Mouse (Mus musculus) forebrain, embryonic 11.5 days (tissue): Measurements from ENCODE around the gene Gm5617. TPM values are rescaled to one million over a fixed set of nuclear protein-coding genes. Genes with fewer than 3 reads are reported as not detected.
"Not testable (repeated sequence)": the region's sequence is repeated elsewhere in the genome, so short reads cannot be mapped to it uniquely, and the experiment has no call there.

Experiments
- ATAC-seq: fragments of 200-750 bp; cut with Nextera tagmentation; replicated peaks from 2 replicates; pipeline ENCODE4 v1.8.0; 2017; ENCODE audit warnings: moderate TSS enrichment; ENCODE audit not compliant: low FRiP score
- DNase-seq: peaks from one replicate; pipeline ENCODE4 v3.0.0-alpha.2; 2017; ENCODE audit warnings: low spot score
- H3K27ac ChIP-seq: fragments of 300-500 bp; sonication (generic); 2 replicates; pipeline ENCODE4 v1.5.1; 2014; ENCODE audit warnings: low read depth, low read length
- H3K27me3 ChIP-seq: fragments of 300-500 bp; sonication (generic); 2 replicates; pipeline ENCODE4 v1.6.1; 2014; ENCODE audit warnings: mild to moderate bottlenecking, low read length, mixed read lengths; ENCODE audit not compliant: control insufficient read depth, insufficient read depth
- H3K36me3 ChIP-seq: fragments of 300-500 bp; sonication (generic); 2 replicates; pipeline ENCODE4 v1.6.1; 2014; ENCODE audit warnings: mild to moderate bottlenecking, low read length, moderate library complexity, mixed read lengths; ENCODE audit not compliant: control insufficient read depth, insufficient read depth
- H3K4me1 ChIP-seq: fragments of 300-500 bp; sonication (generic); replicated peaks from 2 replicates; pipeline ENCODE4 v1.6.1; 2014; ENCODE audit warnings: low read length, mixed read lengths; ENCODE audit not compliant: control insufficient read depth, insufficient read depth
- H3K4me2 ChIP-seq: fragments of 300-500 bp; sonication (generic); 2 replicates; pipeline ENCODE4 v1.6.1; 2014; ENCODE audit warnings: low read depth, mild to moderate bottlenecking, low read length, moderate library complexity, mixed read lengths; ENCODE audit not compliant: severe bottlenecking
- H3K4me3 ChIP-seq: fragments of 300-500 bp; sonication (generic); 2 replicates; pipeline ENCODE4 v1.5.1; 2014; ENCODE audit warnings: low read depth, low read length
- H3K9ac ChIP-seq: fragments of 300-500 bp; sonication (generic); 2 replicates; pipeline ENCODE4 v1.6.1; 2014; ENCODE audit warnings: low read length
- H3K9me3 ChIP-seq: fragments of 300-500 bp; sonication (generic); 2 replicates; pipeline ENCODE4 v1.6.1; 2016; ENCODE audit warnings: low read length, mixed read lengths; ENCODE audit not compliant: control insufficient read depth
- WGBS: fragments of 180-500 bp; shearing (Covaris S2); extraction: QIAGEN DNeasy Blood & Tissue Kit; methylation state at CpG from one replicate; pipeline ENCODE4 v1.1.7; 2014; 5-methylcytosine and 5-hydroxymethylcytosine counted together
- microRNA-seq: library from miRNA; unstranded; fragments of <30 nt; microRNA quantifications from one replicate; pipeline ENCODE4, GENCODE M21; 2016; ENCODE audit not compliant: insufficient number of aligned reads
- polyA plus RNA-seq: library from polyadenylated mRNA; unstranded; fragments of >200 nt; fragmentation: Nextera tagmentation; extraction: Ambion mirVana; gene quantifications from 2 replicates; pipeline ENCODE4 v1.2.1, GENCODE M21; 2014

Gene Gm5617
- polyA plus RNA-seq, 1 experiment from 2014 or later, result 34.5 TPM

- no peaks in the 10 kb centered on the region for H3K9me3 ChIP-seq
- H3K36me3 ChIP-seq, result no peaks in the 10 kb centered on the region
- no peaks in the 10 kb centered on the region; the same call in 1 of the 2 replicates for H3K4me1 ChIP-seq
- WGBS, result 83% methylated on average over 1 of the region's 1 CpGs
- no peak for DNase-seq
- no peaks in the 10 kb centered on the region for H3K27me3 ChIP-seq
- H3K4me2 ChIP-seq, result no peak overlapping the region
- no peak overlapping the region for H3K27ac ChIP-seq
- no peak for ATAC-seq
- no peak overlapping the region for H3K9ac ChIP-seq
- H3K4me3 ChIP-seq, result no peak overlapping the region
Measured at GRCm38 (mm10) chr9:48536414-48536813, 41.2 kb downstream of the Gm5617 start.

GRCm38 (mm10) chr9:48537616-48538015 lies 42.4 kb downstream of the Gm5617 start:
- not testable (repeated sequence) for H3K4me3 ChIP-seq, H3K27me3 ChIP-seq, H3K4me1 ChIP-seq, ATAC-seq, H3K27ac ChIP-seq, H3K36me3 ChIP-seq, H3K9me3 ChIP-seq, H3K4me2 ChIP-seq, H3K9ac ChIP-seq, DNase-seq
- 16% methylated on average over 1 of the region's 1 CpGs for WGBS

GRCm38 (mm10) chr9:48538044-48538645 lies 42.9 kb downstream of the Gm5617 start:
- no peak overlapping the region for H3K27ac ChIP-seq
- H3K9me3 ChIP-seq, result peaks cover 5% of the 10 kb centered on the region; the same call in 1 of the 2 replicates
- DNase-seq (peak; percentile 59), ATAC-seq (no peak)
- WGBS, result under 1% methylated on average over 17 of the region's 17 CpGs
- H3K4me3 ChIP-seq, result peak overlapping the region; percentile 9
- H3K27me3 ChIP-seq, result no peaks in the 10 kb centered on the region
- H3K4me2 ChIP-seq, result peak overlapping the region; percentile 57
- H3K9ac ChIP-seq, result peak overlapping the region; percentile 49
- H3K36me3 ChIP-seq, result no peaks in the 10 kb centered on the region
- H3K4me1 ChIP-seq, result no peaks in the 10 kb centered on the region; the same call in 1 of the 2 replicates

- Histone ChIP-seq H3K27me3 (no peaks in the 10 kb centered on the region), H3K27ac (no peak overlapping the region), H3K4me3 (peak overlapping the region; percentile 9), H3K9me3 (peaks cover 5% of the 10 kb centered on the region; the same call in 1 of the 2 replicates), H3K9ac (peak overlapping the region; percentile 49), H3K4me1 (no peaks in the 10 kb centered on the region; the same call in 1 of the 2 replicates), H3K36me3 (no peaks in the 10 kb centered on the region), H3K4me2 (peak overlapping the region; percentile 57)
- WGBS, result 10% methylated on average over 12 of the region's 12 CpGs
- peak; percentile 44; the same call in 1 of the 2 replicates for ATAC-seq
- peak; percentile 68 for DNase-seq
Measured at GRCm38 (mm10) chr9:48538688-48539087, 43.4 kb downstream of the Gm5617 start.

Small RNAs within 50 kb of the gene (microRNA-seq; reads per million reads assigned to microRNA genes)
- gene Gm23653, result not detected

Other genes with a start within 250 kb of the Gm5617 start
- 0.73 and 1.2 TPM in 2 replicates for gene Nxpe2, start 142.0 kb upstream of the Gm5617 start, polyA plus RNA-seq
- 91.5 and 100 TPM in 2 replicates for gene Rexo2, start 14.8 kb upstream of the Gm5617 start, polyA plus RNA-seq
- 120 and 132 TPM in 2 replicates for gene Rbm7, start 143 bp upstream of the Gm5617 start, polyA plus RNA-seq
- gene Nnmt, start 109.7 kb downstream of the Gm5617 start, polyA plus RNA-seq, result 1.1 and 1.9 TPM in 2 replicates